Mouse (Mus musculus) brown adipose tissue, adult 24 weeks (tissue): Measurements from ENCODE around the gene Rpl23a. TPM values are rescaled to one million over a fixed set of nuclear protein-coding genes. Genes with fewer than 3 reads are reported as not detected.

Experiments used
- H3K27ac ChIP-seq: fragments of 200-500 bp; replicated peaks from 2 replicates; pipeline ENCODE4 v1.5.1; 2012; ENCODE audit warnings: low read depth, mild to moderate bottlenecking, low read length
- H3K4me1 ChIP-seq: fragments of 200-500 bp; 2 replicates; pipeline ENCODE4 v1.6.1; 2012; ENCODE audit warnings: low read length, mixed read lengths; ENCODE audit not compliant: control insufficient read depth, insufficient read depth, insufficient read length
- H3K4me3 ChIP-seq: fragments of 200-500 bp; 2 replicates; pipeline ENCODE4 v1.5.1; 2012; ENCODE audit warnings: low read depth, mild to moderate bottlenecking, low read length, moderate library complexity; ENCODE audit not compliant: insufficient read depth
- polyA plus RNA-seq: library from polyadenylated mRNA; stranded (reverse); fragments of >200 nt; gene quantifications from 2 replicates; pipeline ENCODE4 v1.2.4, GENCODE M21; 2012; ENCODE audit not compliant: missing spikeins, insufficient read depth, insufficient read length

Rpl23a gene
- polyA plus RNA-seq, 1 experiment, result 881 TPM

DNA sequence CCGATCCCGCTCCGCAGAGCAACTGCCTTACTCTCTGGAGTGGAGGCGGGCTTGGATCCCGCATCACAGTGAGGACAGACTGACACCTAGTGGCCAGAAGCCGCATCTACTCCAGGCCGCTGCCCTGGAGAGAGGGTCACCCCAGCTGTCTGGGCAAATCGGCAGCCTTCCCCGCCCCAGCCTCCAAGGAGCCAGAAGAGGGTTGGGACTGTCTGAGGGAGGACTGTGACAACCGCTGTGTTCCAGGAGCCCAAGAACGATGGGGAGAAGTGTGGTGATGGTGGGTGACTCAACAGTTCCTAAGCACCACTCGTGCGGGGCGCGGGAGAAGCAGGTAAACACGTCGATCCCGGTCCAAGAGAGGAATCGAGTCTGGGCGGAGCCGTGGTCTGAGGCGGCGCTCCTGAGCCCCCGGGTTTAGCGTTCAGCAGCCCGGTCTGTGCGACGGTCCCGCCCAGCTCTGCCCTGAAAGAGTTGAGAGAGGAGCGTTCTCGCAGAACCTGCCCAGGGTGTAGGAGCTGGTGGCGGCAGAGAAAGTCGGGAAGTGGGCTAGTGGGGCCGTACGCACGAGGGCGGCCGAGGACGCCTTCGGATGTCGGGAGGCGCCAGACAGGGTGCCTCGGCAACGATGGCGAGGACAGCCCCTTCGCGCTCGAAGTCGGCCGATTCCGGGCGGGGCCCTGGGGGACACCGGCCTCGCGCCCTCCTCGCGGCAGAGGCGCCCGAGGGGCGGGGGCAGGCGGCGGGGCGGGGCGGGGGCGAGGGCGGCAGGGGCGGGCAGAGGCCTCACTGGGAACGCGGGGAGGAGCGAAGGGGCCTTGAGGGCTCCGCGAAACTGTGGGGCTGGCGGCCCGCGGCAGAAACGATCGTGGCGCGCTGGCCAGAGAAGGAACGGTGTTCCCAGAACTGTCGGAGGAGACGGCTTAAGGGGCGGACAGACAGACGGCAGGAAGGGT lies 5.2 kb downstream of the Rpl23a start:
- Histone ChIP-seq H3K4me3 (peak overlapping the region; percentile 95), H3K4me1 (peaks cover 4% of the 10 kb centered on the region; the same call in 1 of the 2 replicates), H3K27ac (peak overlapping the region; percentile 69)

GRCm38 (mm10) chr11:78177437-78177836 lies 5.9 kb downstream of the Rpl23a start:
- H3K4me1 ChIP-seq, result peaks cover 4% of the 10 kb centered on the region; the same call in 1 of the 2 replicates
- H3K27ac ChIP-seq, result 0 out of 2 replicates have a peak overlapping the region, but pooled peaks have one; percentile 4
- peak overlapping the region; percentile 95 for H3K4me3 ChIP-seq

GRCm38 (mm10) chr11:78176905-78177331 lies 6.5 kb downstream of the Rpl23a start:
- H3K27ac ChIP-seq, result peak overlapping the region; percentile 44
- peak overlapping the region; percentile 95 for H3K4me3 ChIP-seq
- H3K4me1 ChIP-seq, result peaks cover 4% of the 10 kb centered on the region; the same call in 1 of the 2 replicates

GRCm38 (mm10) chr11:78176402-78176862 lies 7.0 kb downstream of the Rpl23a start, which contains the start of the genes Nek8 and Tlcd1:
Gene Nek8 (minus strand): TSS chr11:78176675.
Gene Tlcd1 (plus strand): TSS chr11:78176711.
- Histone ChIP-seq H3K27ac (peak within 1 kb of the TSS; percentile 91), H3K4me3 (peak within 1 kb of the TSS; percentile 95), H3K4me1 (peaks cover 4% of the 10 kb centered on the region; the same call in 1 of the 2 replicates)

GRCm38 (mm10) chr11:78175771-78176401 lies 7.5 kb downstream of the Rpl23a start:
- peaks cover 4% of the 10 kb centered on the region; the same call in 1 of the 2 replicates for H3K4me1 ChIP-seq
- H3K27ac ChIP-seq, result peak overlapping the region; percentile 11
- peak overlapping the region; percentile 95 for H3K4me3 ChIP-seq

DNA sequence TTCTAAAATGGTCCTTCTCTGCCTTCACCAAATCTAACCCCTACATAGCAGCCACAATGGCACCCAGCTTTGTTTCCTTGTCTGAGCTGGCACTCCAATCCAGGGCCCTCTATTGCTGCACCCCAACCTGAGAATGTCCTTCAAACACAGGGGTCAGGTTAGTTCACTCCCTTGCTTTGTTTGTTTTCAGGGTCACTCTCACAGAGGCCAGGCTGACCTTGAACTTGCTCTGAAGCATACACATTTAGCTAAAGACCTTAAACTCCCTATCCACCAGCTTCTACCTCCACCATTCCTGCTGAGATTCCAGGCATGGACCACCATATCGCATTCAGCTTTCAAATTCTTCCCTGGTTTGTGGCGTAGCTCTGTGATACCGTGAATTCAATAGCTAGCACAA lies 8.9 kb downstream of the Rpl23a start:
- H3K27ac ChIP-seq, result no peak overlapping the region
- H3K4me1 ChIP-seq, result peaks cover 4% of the 10 kb centered on the region; the same call in 1 of the 2 replicates
- no peak overlapping the region for H3K4me3 ChIP-seq

GRCm38 (mm10) chr11:78172748-78173383 lies 10.5 kb downstream of the Rpl23a start:
- Histone ChIP-seq H3K27ac (no peak overlapping the region), H3K4me3 (no peak overlapping the region), H3K4me1 (no peaks in the 10 kb centered on the region)

DNA sequence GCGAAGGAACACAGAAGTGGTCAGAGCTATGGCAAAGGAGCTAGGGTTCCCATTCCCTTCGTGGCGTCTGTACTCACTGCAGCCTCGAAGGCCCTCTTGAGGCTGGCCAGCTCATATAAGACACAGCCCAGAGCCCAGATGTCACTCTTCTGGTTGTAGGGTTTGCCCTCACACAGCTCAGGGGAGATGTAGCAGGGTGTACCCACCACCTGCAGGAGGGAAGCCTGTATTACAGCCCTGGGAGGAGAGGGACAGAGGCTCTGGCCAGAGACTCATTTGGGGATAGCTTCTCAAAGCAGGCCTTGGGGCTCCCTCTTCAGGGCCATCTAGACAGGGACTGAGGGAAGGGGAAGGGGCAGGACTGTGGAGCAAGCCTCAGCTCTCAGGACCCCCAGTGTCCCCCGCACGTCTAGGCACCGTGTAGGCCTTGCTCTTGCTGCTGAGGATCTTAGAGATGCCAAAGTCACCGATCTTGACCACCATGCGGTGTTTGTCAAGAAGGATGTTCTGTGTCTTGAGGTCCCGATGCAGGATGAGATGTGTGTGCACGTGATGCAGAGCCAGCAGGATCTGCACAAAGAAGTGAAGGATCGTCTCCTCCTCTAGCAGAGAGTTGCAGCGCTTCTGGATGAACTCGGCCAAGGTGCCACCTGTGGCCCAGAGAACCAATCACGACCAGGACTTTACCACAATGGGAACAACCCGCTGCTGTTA lies 11.2 kb downstream of the Rpl23a start:
- H3K27ac ChIP-seq, result no peak overlapping the region
- H3K4me3 ChIP-seq, result no peak overlapping the region
- H3K4me1 ChIP-seq, result no peaks in the 10 kb centered on the region

DNA sequence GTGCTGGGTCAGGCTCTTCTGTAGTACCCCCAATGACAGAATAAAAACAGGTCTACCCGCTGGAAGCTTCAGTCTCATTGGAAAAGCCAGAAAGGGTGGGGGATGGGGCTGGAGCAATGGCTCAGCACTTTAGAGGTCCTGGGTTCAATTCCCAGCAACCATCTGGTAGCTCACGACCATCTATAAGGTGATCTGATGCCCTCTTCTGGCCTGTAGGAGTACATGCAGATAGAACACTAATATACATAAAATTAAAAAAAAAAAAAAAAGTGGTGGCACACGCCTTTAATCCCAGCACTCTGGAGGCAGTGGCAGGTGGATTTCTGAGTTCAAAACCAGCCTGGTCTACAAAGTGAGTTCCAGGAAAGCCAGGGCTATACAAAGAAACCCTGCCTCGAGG lies 12.1 kb downstream of the Rpl23a start:
- H3K27ac ChIP-seq, result no peak overlapping the region
- H3K4me3 ChIP-seq, result no peak overlapping the region
- H3K4me1 ChIP-seq, result no peaks in the 10 kb centered on the region

DNA sequence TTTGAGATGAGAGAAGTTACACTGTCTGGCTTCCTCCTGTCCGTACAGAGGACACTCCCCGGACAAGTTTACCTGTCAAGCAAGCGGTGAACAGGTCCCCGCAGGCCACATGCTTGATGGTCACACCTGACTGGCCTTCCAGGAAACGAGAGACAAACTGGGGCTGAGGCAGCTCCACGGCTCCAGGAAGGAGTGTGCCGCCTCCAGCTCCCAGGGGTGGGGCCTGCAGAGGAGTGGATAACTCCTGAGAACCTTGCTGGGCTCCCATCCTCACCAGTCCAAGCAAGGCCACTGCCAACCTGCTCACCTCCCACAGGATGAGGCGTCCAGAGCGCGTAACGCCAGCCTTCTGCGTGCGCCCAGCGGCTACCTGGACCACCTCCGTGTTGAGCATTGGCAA lies 13.1 kb downstream of the Rpl23a start:
- Histone ChIP-seq H3K4me1 (peaks cover 5% of the 10 kb centered on the region; the same call in 1 of the 2 replicates), H3K4me3 (no peak overlapping the region), H3K27ac (no peak overlapping the region)

DNA sequence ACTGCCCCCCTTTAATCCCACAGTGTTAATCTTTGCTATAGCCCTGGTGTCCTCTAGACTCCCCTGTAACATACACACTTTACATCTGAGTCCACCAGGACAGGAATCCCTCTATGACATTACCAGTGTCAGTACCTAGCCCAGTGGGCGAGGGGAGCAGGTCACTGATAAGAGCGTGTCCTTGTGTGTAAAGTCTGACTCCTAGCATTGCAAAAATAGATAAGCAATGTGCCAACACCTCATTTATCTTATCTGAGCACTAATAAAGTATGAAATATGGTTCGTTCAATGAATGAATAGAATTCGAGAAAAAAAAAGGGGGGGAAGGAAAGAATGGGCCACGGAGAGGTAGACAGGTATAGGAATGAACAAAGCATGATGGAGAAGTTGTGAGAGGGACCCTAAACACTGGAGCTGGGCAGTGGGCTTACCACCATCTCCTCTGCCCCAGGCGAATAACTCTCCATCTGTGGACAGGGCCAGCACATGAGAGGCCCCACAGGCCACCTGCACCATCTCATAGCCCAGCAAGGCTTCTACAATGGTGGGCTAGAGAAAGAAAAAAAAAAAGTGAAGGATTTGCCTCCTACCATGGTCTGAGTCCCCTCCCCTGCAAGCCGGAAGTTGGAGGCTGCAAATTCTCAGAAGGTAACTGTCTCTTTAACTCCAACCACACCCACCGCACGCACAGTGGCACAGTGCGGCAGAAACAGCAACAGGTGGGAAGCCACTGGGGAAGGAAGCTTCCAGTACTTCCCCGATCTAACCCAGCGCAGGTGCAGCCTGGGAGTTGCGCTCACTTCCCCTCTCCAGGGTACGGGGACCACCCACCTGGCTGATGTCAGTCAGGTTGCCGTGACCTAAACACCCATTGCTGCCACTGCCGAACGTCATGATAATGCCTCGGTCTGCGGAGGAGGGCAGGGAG lies 14.6 kb downstream of the Rpl23a start:
- Histone ChIP-seq H3K27ac (no peak overlapping the region), H3K4me1 (peaks cover 5% of the 10 kb centered on the region; the same call in 1 of the 2 replicates), H3K4me3 (no peak overlapping the region)

- H3K4me3 ChIP-seq, result no peak overlapping the region
- peaks cover 13% of the 10 kb centered on the region for H3K4me1 ChIP-seq
- H3K27ac ChIP-seq, result no peak overlapping the region
These were observed 16.0 kb downstream of the Rpl23a start for GRCm38 (mm10) chr11:78167257-78167959.

GRCm38 (mm10) chr11:78166640-78167039 lies 16.7 kb downstream of the Rpl23a start:
- peaks cover 18% of the 10 kb centered on the region for H3K4me1 ChIP-seq
- no peak overlapping the region for H3K27ac ChIP-seq
- no peak overlapping the region for H3K4me3 ChIP-seq
